Mouse (Mus musculus) stomach, postnatal 0 days (tissue): ENCODE results near the gene Boll.

ENCODE experiments used
- CTCF ChIP-seq: IDR thresholded peaks from 2 replicates; pipeline ENCODE4 v1.5.1; 2016; ENCODE audit warnings: antibody characterized with exemption, low read depth, mild to moderate bottlenecking, moderate library complexity
- EP300 ChIP-seq: optimal IDR thresholded peaks from 2 replicates; pipeline ENCODE3; 2016; ENCODE audit warnings: antibody characterized with exemption

GRCm38 (mm10) chr1:55234910-55235520 is 128.3 kb downstream of the Boll start:
- no peak for TF ChIP-seq EP300
- no peak for TF ChIP-seq CTCF
